Mouse (Mus musculus): ENCODE data around the gene Gm45337. TPM values are rescaled to one million over a fixed set of nuclear protein-coding genes. Genes with fewer than 3 reads are reported as not detected.

Gm45337 gene
- polyA plus RNA-seq, 1 experiment from 2014 or later: not detected

GRCm38 (mm10) chr7:142097776-142098175 lies 46.6 kb downstream of the Gm45337 start:
- 9% methylated on average over 9 of the region's 9 CpGs for WGBS (ENCODE audit: insufficient replicate concordance)
- Histone ChIP-seq H3K36me3 (no peaks in the 10 kb centered on the region), H3K27me3 (peaks cover 79% of the 10 kb centered on the region), H3K4me1 (replicated peaks) (peaks cover 39% of the 10 kb centered on the region), H3K9me3 (replicated peaks) (no peaks in the 10 kb centered on the region), H3K4me2 (no peak overlapping the region), H3K4me3 (replicated peaks) (no peak overlapping the region), H3K9ac (no peak overlapping the region), H3K27ac (no peak overlapping the region)
- peak; percentile 45 for ATAC-seq (ENCODE audit: low read depth)
- peak; percentile 77 for DNase-seq

DNA sequence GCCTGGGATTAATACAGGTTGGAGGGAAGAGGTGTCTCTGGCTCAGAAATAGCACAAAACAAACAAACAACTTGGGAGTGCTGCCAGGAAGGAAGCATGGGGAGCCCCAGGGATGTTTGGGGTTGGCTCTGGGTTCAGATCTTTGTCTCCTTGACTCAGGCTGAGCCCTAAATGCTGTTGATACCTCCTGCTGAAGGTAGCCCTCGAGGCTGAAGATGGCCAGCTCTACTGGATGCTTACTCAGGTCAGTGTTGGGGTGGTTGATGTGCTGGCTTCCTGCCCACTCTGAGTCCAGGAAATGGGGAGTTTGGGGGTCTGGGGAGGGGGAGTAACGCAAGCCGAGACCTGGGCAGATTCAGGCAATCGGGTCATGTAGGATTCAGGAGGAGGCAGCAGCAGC lies 47.7 kb downstream of the Gm45337 start:
- no peak overlapping the region for H3K4me3 ChIP-seq (replicated peaks)
- no peaks in the 10 kb centered on the region for H3K9me3 ChIP-seq (replicated peaks)
- ATAC-seq (ENCODE audit: low read depth) (no peak), DNase-seq (no peak)
- no peak overlapping the region for H3K27ac ChIP-seq
- 0 out of 2 replicates have a peak overlapping the region, but pooled peaks have one; percentile 99 for H3K9ac ChIP-seq
- 63% methylated on average over 4 of the region's 4 CpGs for WGBS (ENCODE audit: insufficient replicate concordance)
- H3K36me3 ChIP-seq: no peaks in the 10 kb centered on the region
- peaks cover 89% of the 10 kb centered on the region for H3K27me3 ChIP-seq
- peaks cover 50% of the 10 kb centered on the region for H3K4me1 ChIP-seq (replicated peaks)
- no peak overlapping the region for H3K4me2 ChIP-seq

GRCm38 (mm10) chr7:142095183-142095931 lies 49.0 kb downstream of the Gm45337 start, which contains the start of gene Dusp8:
Gene Dusp8, minus strand, starts transcription at chr7:142095843.
- Histone ChIP-seq H3K9ac (peak within 1 kb of the TSS; percentile 99), H3K4me1 (replicated peaks) (peaks cover 63% of the 10 kb centered on the region), H3K27ac (peak within 1 kb of the TSS; percentile 89), H3K36me3 (no peaks in the 10 kb centered on the region), H3K4me3 (replicated peaks) (peak within 1 kb of the TSS; percentile 87), H3K27me3 (peaks cover 99% of the 10 kb centered on the region), H3K9me3 (replicated peaks) (no peaks in the 10 kb centered on the region), H3K4me2 (peak within 1 kb of the TSS; percentile 91)
- ATAC-seq (ENCODE audit: low read depth) (peak; percentile 84), DNase-seq (peak; percentile 88)
- under 1% methylated on average over 63 of the region's 63 CpGs for WGBS (ENCODE audit: insufficient replicate concordance)

DNA sequence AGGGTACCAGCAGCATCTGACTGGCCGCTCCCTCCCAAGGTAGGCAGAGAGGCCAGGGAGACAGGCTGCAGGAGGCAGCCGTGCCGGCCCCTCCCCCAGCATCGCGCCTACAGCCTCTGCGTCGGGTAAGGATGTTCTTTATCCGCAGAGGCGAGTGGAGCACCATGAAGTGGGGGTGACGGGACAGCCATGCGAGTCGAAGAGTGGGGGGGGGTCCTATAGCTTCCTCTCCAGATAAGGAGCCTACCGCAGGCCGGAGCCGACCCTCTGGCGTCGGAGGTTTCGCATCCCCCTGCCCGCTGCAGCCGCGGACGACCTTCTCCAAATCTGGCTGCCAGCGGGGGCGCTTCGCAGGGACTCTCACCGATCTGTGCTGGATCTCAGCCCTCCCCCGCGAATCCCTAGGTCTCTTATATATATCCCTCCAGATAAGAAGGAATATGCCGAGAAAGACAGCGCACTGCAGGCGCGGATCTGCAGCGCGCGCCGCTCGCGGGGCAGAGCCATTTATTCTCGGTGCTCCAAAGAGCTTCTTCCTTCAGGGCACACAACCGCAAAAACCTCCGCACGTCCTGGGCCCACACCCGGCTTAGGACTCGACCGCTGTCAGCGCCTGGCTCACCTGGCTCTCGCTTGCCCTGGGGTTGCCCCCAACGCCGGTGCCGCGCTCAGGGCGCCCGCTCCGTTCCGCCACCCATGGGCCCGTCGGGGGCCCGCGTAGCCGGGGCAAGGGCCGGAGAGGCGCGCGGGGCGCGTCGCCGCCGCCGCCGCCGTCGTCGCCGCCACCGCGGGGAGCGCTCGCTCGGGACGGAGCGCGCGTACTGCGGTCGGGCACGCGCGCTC lies 49.9 kb downstream of the Gm45337 start:
- peak overlapping the region; percentile 91 for H3K4me2 ChIP-seq
- ATAC-seq (ENCODE audit: low read depth) (peak; percentile 62), DNase-seq (peak; percentile 56)
- peaks cover 6% of the 10 kb centered on the region; the same call in 1 of the 2 replicates for H3K36me3 ChIP-seq
- H3K4me1 ChIP-seq (replicated peaks): peaks cover 72% of the 10 kb centered on the region
- peak overlapping the region; percentile 89 for H3K27ac ChIP-seq
- H3K9me3 ChIP-seq (replicated peaks): no peaks in the 10 kb centered on the region
- peaks cover 99% of the 10 kb centered on the region for H3K27me3 ChIP-seq
- peak overlapping the region; percentile 87 for H3K4me3 ChIP-seq (replicated peaks)
- under 1% methylated on average over 89 of the region's 89 CpGs for WGBS (ENCODE audit: insufficient replicate concordance)
- peak overlapping the region; percentile 99 for H3K9ac ChIP-seq

DNA sequence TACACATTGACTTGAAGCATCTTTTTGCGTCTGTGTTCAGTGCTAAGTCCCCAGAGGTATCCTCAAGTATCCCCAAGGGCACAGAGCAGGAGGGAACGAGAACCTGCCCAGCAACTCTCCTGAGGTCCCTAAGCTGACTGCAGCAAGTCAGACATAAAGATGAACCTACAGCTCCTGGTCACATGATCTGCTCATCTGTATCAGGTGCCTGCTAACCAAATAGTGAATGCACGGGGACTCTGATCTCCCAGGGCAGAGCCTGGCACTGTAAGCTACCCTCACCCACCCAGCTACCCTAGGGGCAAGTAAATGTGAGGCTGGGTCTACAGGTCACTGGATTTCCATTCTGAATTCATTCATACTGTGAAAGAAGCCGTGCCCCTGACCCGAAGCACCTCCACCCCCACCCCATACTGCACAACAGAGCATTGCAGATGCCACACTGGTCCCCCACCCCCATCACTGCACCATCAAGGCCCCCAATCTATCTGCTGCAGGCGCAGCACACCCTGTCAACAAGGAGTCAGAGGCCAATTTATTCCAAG lies 50.6 kb downstream of the Gm45337 start:
- DNase-seq (no peak), ATAC-seq (ENCODE audit: low read depth) (peak; percentile 32)
- H3K4me3 ChIP-seq (replicated peaks): peak overlapping the region; percentile 87
- no peaks in the 10 kb centered on the region for H3K9me3 ChIP-seq (replicated peaks)
- 22% methylated on average over 6 of the region's 6 CpGs for WGBS (ENCODE audit: insufficient replicate concordance)
- peak overlapping the region; percentile 99 for H3K9ac ChIP-seq
- peaks cover 99% of the 10 kb centered on the region for H3K27me3 ChIP-seq
- H3K4me2 ChIP-seq: peak overlapping the region; percentile 91
- H3K4me1 ChIP-seq (replicated peaks): peaks cover 79% of the 10 kb centered on the region
- peak overlapping the region; percentile 89 for H3K27ac ChIP-seq
- peaks cover 9% of the 10 kb centered on the region; the same call in 1 of the 2 replicates for H3K36me3 ChIP-seq

Other genes starting within 250 kb of the Gm45337 start
- gene Tollip, start 226.1 kb downstream of the Gm45337 start, polyA plus RNA-seq (2015; fragmentation: Nextera tagmentation; extraction: Ambion mirVana): 20.0 and 24.0 TPM in 2 replicates
- 0.07 and 0.10 TPM in 2 replicates for gene Brsk2, start 194.9 kb downstream of the Gm45337 start, polyA plus RNA-seq (2015; fragmentation: Nextera tagmentation; extraction: Ambion mirVana)
- 62.5 and 64.3 TPM in 2 replicates for gene Mob2, start 83.5 kb downstream of the Gm45337 start, polyA plus RNA-seq (2015; fragmentation: Nextera tagmentation; extraction: Ambion mirVana)
- gene Dusp8, start 48.8 kb downstream of the Gm45337 start, polyA plus RNA-seq (2015; fragmentation: Nextera tagmentation; extraction: Ambion mirVana): 4.4 and 4.6 TPM in 2 replicates
- gene Gm45618, start 23.9 kb downstream of the Gm45337 start, polyA plus RNA-seq (2015; fragmentation: Nextera tagmentation; extraction: Ambion mirVana): not detected in 2 replicates
- gene Gm39115, start 8.6 kb downstream of the Gm45337 start, polyA plus RNA-seq (2015; fragmentation: Nextera tagmentation; extraction: Ambion mirVana): not detected in 2 replicates
- not detected in 2 replicates for gene Gm29735, start 12.5 kb upstream of the Gm45337 start, polyA plus RNA-seq (2015; fragmentation: Nextera tagmentation; extraction: Ambion mirVana)
- not detected in 2 replicates for gene Gm4553, start 21.1 kb upstream of the Gm45337 start, polyA plus RNA-seq (2015; fragmentation: Nextera tagmentation; extraction: Ambion mirVana)
- gene Krtap5-2, start 31.4 kb upstream of the Gm45337 start, polyA plus RNA-seq (2015; fragmentation: Nextera tagmentation; extraction: Ambion mirVana): not detected in 2 replicates
- gene Gm10153, start 45.8 kb upstream of the Gm45337 start, polyA plus RNA-seq (2015; fragmentation: Nextera tagmentation; extraction: Ambion mirVana): not detected in 2 replicates
- gene Krtap5-3, start 56.8 kb upstream of the Gm45337 start, polyA plus RNA-seq (2015; fragmentation: Nextera tagmentation; extraction: Ambion mirVana): not detected in 2 replicates
- gene Gm7579, start 67.3 kb upstream of the Gm45337 start, polyA plus RNA-seq (2015; fragmentation: Nextera tagmentation; extraction: Ambion mirVana): not detected in 2 replicates
- gene Krtap5-5, start 85.4 kb upstream of the Gm45337 start, polyA plus RNA-seq (2015; fragmentation: Nextera tagmentation; extraction: Ambion mirVana): not detected in 2 replicates
- not detected in 2 replicates for gene Gm40460, start 96.5 kb upstream of the Gm45337 start, polyA plus RNA-seq (2015; fragmentation: Nextera tagmentation; extraction: Ambion mirVana)
- gene Gm2431, start 113.7 kb upstream of the Gm45337 start, polyA plus RNA-seq (2015; fragmentation: Nextera tagmentation; extraction: Ambion mirVana): not detected in 2 replicates
- gene Gm4559, start 129.8 kb upstream of the Gm45337 start, polyA plus RNA-seq (2015; fragmentation: Nextera tagmentation; extraction: Ambion mirVana): not detected in 2 replicates
- gene Krtap5-1, start 152.5 kb upstream of the Gm45337 start, polyA plus RNA-seq (2015; fragmentation: Nextera tagmentation; extraction: Ambion mirVana): not detected in 2 replicates
- gene Krtap5-4, start 158.9 kb upstream of the Gm45337 start, polyA plus RNA-seq (2015; fragmentation: Nextera tagmentation; extraction: Ambion mirVana): not detected in 2 replicates
- 1.5 and 1.8 TPM in 2 replicates for gene Ifitm10, start 229.1 kb upstream of the Gm45337 start, polyA plus RNA-seq (2015; fragmentation: Nextera tagmentation; extraction: Ambion mirVana)
- 0.61 TPM in 1 of 2 replicates, not detected in the other for gene Gm49369, start 238.1 kb upstream of the Gm45337 start, polyA plus RNA-seq (2015; fragmentation: Nextera tagmentation; extraction: Ambion mirVana)
- 297 and 306 TPM in 2 replicates for gene Ctsd, start 243.4 kb upstream of the Gm45337 start, polyA plus RNA-seq (2015; fragmentation: Nextera tagmentation; extraction: Ambion mirVana)